Mouse (Mus musculus): ENCODE measurements around the gene Gm10283.
"Not testable (repeated sequence)": the region's sequence is repeated elsewhere in the genome, so short reads cannot be mapped to it uniquely, and the experiment has no call there.

Gene Gm10283

DNA sequence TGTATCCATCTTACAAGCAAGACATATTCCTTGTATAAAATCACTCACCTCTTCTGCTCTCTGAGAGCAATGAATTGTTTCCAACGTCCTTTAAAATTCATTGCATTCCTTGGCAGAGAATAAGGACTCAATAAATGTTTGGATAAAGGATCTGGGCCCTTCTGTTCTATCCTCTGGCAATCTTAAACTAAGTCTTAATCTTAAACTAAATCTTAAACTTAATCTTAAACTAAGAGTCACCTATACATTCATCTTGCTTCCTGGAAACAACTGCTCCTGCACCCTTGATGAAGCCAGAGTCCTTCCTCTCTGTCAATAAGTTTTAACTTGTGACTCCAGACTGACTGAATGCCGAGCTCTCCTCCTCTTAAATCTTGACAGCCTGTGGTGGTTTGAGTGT, at the start of gene Gm10283:
Gm10283 (minus strand) TSS at position 101 of the 400 bp plus-strand sequence.
- DNase-seq = no peak

DNA sequence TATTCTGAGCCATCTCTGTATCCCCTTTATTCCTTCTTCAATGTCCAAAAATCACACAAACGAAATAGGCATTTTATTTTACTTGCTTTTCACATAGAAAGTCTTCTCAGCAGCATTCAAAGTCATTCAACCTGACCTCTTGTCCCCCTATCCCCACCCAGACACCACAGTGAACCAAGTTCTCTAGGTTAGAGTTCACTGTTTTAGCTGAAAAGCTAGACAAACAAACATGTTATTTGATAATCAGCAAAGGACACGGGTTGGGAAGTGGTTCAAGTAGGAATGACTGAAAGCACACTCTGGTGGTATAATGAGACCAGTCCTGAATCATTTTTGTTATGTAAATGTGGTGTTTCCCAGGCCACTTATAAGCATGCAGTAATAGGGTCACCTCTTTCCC, 31.9 kb upstream of the Gm10283 start:
- DNase-seq = no peak

DNA sequence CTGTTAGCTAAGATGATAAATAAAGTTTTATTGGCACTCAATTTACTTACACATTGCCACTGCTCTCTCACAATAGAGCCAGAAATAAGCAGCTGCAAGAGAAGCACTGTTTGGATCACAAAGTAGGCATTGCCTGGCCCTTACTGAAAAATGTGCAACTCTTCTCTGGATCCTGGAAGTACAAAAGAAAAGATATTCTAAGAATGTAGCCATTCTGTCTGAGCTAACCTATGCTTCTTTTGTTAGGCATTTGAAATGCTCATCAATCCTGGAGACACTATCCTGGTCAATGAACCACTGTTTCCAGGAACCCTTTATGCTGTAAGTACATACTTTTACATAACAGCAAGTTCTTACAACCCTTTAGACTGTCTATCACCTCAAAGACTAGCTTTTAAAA, 15.3 kb upstream of the Gm10283 start:
- no peak for DNase-seq

DNA sequence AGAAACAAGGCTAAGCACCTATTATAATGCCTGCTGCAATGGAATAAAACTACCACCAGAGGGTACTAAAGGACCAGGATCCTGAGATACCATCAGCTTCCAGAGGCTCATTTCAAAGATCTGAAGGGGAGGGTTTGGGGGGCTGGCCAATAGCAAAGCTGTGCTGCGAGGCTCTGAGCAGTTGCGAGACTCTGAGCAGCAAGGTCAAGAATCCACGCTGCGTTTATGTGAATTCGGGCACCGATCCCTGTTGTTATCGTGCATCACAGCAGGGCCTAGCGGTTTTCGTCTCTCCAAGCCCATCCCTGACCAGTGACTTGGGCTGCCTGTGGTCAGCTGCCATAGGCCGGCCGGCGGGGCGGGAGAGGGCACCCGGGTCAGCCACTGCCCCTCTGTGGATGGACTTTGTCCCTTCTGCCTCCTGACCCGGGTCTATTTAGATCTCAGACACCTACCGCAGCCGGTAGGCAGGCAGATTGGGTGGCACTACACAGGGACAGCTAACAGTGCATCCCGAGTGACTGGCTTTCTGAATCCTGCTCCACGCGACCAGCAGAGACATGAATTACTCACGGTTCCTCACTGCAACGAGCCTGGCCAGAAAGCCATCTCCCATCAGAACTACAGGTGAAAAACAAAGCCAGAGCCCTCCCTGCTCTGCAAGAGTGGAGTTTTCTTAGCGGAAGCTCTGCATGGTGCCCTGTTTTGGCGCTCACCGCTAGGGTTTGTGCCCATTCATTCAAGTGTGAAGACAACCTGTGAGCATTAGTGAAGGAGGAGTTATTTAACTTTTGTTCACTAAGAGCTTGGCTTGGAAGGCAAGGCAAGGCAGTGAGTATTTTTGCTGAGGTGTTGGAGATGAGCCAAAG, 2.9 kb upstream of the Gm10283 start, which contains the start of gene Aadat:
Aadat (plus strand) TSS at position 280 of the 869 bp plus-strand sequence.
- peak; percentile 71 to 80 for DNase-seq

- not testable (repeated sequence) for DNase-seq
Observed at GRCm38 (mm10) chr8:60495046-60495445, 8.0 kb downstream of the Gm10283 start.

DNA sequence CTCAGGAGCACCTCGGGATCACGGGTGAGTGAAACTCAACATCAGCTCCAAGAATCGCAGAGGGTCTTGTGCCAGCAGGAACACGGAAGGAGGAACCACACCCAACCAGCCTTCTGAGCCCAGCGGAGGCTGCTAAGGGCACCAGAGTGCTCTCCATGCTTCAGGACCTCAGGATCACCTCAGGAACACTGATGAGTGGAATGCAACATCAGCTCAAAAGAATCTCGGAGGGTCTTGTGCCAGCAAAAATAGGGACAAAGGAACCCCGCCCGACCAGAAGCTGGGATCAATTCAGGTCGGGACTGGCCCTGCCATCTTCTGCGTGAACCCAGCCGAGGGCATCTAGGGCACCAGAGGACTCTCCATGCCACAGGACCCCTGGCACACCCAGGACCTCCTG, 8.4 kb downstream of the Gm10283 start:
- no peak for DNase-seq

DNA sequence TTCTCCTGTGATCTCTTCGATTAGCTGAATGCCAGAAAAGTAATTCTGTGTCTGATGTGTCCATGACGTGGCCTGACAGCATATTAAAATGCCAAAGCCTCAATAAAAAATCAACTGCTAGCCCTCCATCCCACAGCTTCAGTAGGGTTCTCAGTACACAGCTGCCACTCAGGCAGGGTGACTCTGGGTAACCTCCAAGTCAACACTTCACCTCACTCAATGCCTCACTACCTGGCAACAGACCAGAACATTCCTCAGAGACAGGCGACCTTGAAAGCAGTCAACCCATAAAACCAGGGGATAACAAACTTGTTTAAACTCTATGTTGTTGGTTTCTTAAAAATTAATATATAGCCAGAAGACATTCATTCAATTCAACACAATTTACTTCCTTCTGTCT, 10.5 kb downstream of the Gm10283 start:
- no peak for DNase-seq

GRCm38 (mm10) chr8:60491871-60492270, 11.1 kb downstream of the Gm10283 start:
- DNase-seq = no peak

GRCm38 (mm10) chr8:60490147-60490546, 12.9 kb downstream of the Gm10283 start:
- no peak for DNase-seq

DNA sequence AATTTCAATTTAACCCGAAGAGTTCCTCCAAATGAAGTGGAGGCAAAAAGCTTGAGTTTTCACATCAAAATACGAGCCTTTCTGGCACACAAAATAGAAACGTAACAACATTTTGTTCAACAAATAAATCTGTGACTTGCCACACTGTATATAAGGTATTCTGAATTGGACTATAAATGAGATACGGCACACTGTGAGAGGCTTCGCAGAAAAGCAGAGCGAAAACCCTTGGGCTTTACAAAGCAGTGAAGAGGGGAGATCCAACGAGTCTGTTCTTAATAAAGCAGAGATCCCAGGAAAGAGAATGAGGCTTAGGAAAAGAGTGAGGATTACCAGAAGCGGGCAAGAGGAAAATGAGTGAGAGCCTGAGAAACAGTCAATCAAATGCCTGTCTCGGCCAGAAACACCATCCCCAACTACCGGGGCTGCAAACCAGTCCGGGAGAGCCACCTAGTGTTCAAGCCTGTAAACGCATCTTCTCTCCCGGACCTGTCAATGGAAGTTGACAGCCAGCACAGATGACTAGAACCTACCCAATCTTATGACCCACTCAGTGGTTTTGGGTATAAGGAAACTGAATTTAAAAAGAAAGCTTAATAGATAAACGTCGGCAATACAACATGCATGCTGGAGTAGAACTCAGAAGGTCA, 36.2 kb downstream of the Gm10283 start:
- peak; percentile 60 to 68 for DNase-seq

- DNase-seq = no peak
Observed at GRCm38 (mm10) chr8:60449296-60449695, 53.7 kb downstream of the Gm10283 start.

DNA sequence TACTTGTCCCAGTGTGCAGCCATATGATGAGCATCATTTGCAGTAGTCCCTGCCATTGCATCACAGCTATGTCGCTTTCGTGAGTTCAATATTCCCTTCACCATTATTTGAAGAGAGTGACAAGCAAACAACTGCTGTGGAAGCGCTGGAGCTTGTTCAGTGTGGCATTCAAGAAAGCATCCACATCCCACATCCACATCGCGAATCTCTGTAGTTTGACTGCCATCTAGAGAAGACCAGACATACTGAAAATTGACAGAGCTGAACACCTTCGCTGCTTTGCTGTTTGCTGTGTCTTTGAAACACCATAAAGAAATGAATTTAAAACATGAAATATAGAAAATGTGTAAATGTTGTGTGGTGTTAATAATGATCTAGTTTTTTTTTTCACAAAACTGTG, 58.0 kb downstream of the Gm10283 start:
- DNase-seq = no peak

DNA sequence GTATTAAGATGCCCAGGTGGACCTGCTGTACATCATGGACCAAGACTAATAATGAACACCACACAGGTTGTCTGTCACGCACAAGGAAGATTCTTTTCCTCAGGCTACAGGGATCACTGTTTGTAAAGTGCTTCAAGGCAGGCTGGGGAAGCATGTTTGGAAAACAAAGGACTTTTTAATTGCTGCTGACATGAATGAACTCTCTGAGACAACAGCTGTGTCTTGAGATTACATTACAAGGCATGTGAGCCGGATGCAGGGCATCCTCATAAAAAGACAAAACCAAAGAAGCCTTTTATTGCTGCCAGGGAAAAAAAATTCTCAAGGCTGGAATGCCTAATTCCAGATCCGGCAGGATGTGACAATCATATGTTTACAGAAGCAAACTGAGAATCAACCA, 64.4 kb downstream of the Gm10283 start:
- no peak for DNase-seq

DNA sequence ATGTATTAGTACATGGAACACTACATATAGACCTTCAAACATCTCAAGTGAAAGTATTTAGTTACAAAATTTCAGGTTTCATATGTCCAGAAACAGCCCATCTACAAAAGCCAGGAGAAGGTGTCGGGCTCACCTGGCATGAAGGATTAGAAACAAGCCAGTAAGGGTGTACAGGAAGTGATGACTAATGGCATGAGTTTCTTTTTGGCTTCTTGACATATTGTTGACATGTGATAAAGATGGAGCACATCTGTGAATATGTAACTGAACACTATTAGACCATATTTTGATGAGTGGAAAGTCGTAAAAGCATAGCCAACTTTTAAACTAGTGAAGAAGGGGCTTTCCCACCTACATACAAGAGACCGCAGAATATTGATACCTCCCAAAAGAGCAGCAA, 66.1 kb downstream of the Gm10283 start:
- no peak for DNase-seq

GRCm38 (mm10) chr8:60432649-60433048, 70.3 kb downstream of the Gm10283 start:
- DNase-seq = no peak

DNA sequence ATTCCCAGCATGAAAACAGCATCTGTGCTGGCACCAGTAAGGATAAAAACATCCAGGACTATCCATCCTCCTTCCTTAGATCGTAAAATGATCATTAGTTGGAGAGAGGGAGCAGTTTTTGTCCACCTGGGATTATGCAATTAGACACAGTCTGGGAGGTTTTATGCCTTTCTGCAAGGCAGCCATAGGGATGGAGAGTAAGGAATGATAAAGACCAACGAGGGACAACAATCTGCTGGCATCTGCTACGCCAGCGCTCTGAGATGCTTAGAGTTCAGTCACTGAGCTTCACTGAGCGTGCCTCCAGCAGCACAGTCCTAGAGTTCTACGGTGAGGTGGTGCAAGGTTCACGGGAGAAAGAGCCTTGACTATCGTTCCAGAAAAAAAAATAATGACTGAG, 96.6 kb downstream of the Gm10283 start:
- DNase-seq = no peak

GRCm38 (mm10) chr8:60404994-60405548, 97.9 kb downstream of the Gm10283 start:
- DNase-seq = no peak

DNA sequence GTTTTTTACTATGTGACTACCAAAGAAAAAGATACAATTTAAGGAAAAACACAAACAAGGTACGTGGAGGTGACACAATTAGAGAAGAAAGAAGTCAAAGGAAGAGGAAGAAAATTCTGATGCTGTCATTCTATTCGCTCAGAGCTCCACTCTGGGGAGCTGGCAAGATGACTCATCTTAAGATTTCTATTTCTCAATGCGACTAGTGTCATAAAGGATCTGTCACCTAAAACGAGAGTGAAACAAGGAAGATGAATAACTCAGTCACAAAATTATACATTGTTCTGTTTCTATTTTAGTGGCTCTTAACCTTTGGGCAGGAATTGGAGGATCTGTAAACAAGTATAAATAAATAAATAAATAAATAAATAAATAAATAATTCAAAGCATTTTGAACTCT, 109.3 kb downstream of the Gm10283 start:
- no peak for DNase-seq

DNA sequence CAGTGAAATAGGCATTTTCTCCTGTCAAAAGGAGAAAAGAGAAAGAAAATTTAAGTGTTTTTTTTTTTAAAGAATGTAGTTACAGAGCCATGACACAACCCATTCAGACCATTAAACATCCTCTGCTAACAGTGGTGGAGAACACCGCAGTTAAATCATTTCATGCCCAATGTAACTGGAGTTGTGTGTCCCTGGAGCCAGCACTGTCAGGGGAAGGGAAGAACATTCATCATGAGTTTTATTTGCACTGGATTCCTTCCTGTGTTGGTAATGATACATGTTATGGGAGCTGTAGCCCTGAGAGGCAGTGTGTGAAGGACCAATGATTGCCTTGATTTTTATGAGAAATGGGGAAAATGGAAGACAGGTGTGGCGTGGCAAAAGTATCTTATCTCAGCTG, 116.4 kb downstream of the Gm10283 start:
- DNase-seq = no peak

Measured in cerebellum, adult 18-20 months (tissue).